Mouse (Mus musculus) cortical plate, adult 2 months (tissue): ENCODE results near the gene 1810062G17Rik.

Experiments used
- CTCF ChIP-seq: fragments of 200-500 bp; IDR thresholded peaks from 2 replicates; pipeline ENCODE4 v1.5.1; 2011; ENCODE audit warnings: mild to moderate bottlenecking, control low read depth, low read length; ENCODE audit not compliant: insufficient read depth; ENCODE audit errors: extremely low read depth
- POLR2A ChIP-seq: fragments of 200-500 bp; IDR thresholded peaks from 2 replicates; pipeline ENCODE4 v1.6.1; 2011; ENCODE audit warnings: mild to moderate bottlenecking, low read length, control low read depth; ENCODE audit not compliant: insufficient read depth; ENCODE audit errors: extremely low read depth

GRCm38 (mm10) chr3:36427386-36427785, 48.4 kb upstream of the 1810062G17Rik start:
- TF ChIP-seq CTCF (no peak), POLR2A (no peak)
